Mouse (Mus musculus) hindbrain, embryonic 11.5 days (tissue): ENCODE results near the gene Rab4b. TPM values are rescaled to one million over a fixed set of nuclear protein-coding genes. Genes with fewer than 3 reads are reported as not detected.
A peak's percentile ranks its signal among the peaks of the same experiment; 100 is the strongest.

Source experiments
- ATAC-seq: fragments of 200-750 bp; cut with Nextera tagmentation; 2 replicates; pipeline ENCODE4 v1.8.0; 2017; ENCODE audit warnings: mild to moderate bottlenecking, moderate TSS enrichment, moderate library complexity; ENCODE audit not compliant: low FRiP score
- DNase-seq: peaks from one replicate; pipeline ENCODE4 v3.0.0-alpha.2; 2015; ENCODE audit warnings: low spot score
- H3K27ac ChIP-seq: fragments of 300-500 bp; sonication (generic); 2 replicates; pipeline ENCODE4 v1.5.1; 2014; ENCODE audit warnings: mild to moderate bottlenecking, low read depth, low read length
- H3K27me3 ChIP-seq: fragments of 300-500 bp; sonication (generic); 2 replicates; pipeline ENCODE4 v1.6.1; 2014; ENCODE audit warnings: mild to moderate bottlenecking, low read length, moderate library complexity, mixed read lengths; ENCODE audit not compliant: control insufficient read depth, insufficient read depth
- H3K36me3 ChIP-seq: fragments of 300-500 bp; sonication (generic); 2 replicates; pipeline ENCODE4 v1.6.1; 2014; ENCODE audit warnings: mild to moderate bottlenecking, low read length, moderate library complexity, mixed read lengths; ENCODE audit not compliant: control insufficient read depth, insufficient read depth
- H3K4me1 ChIP-seq: fragments of 300-500 bp; sonication (generic); replicated peaks from 2 replicates; pipeline ENCODE4 v1.6.1; 2014; ENCODE audit warnings: low read length, mixed read lengths; ENCODE audit not compliant: control insufficient read depth, insufficient read depth
- H3K4me2 ChIP-seq: fragments of 300-500 bp; sonication (generic); replicated peaks from 2 replicates; pipeline ENCODE4 v1.6.1; 2014; ENCODE audit warnings: mild to moderate bottlenecking, low read depth, low read length
- H3K4me3 ChIP-seq: fragments of 300-500 bp; sonication (generic); 2 replicates; pipeline ENCODE4 v1.5.1; 2014; ENCODE audit warnings: low read depth, low read length
- H3K9ac ChIP-seq: fragments of 300-500 bp; sonication (generic); 2 replicates; pipeline ENCODE4 v1.6.1; 2014; ENCODE audit warnings: low read depth, low read length
- H3K9me3 ChIP-seq: fragments of 300-500 bp; sonication (generic); 2 replicates; pipeline ENCODE4 v1.6.1; 2016; ENCODE audit warnings: low read length; ENCODE audit not compliant: control insufficient read depth
- whole genome bisulfite sequencing: fragments of 180-500 bp; shearing (Covaris S2); extraction: QIAGEN DNeasy Blood & Tissue Kit; methylation state at CpG from one replicate; pipeline ENCODE4 v1.1.7; 2014; 5-methylcytosine and 5-hydroxymethylcytosine counted together
- polyA plus RNA-seq: library from polyadenylated mRNA; unstranded; fragments of >200 nt; fragmentation: Nextera tagmentation; extraction: Ambion mirVana; gene quantifications from 2 replicates; pipeline ENCODE4 v1.2.1, GENCODE M21; 2014

Rab4b gene
- polyA plus RNA-seq, 1 experiment from 2014 or later: 75.4 TPM

- no peak overlapping the region for H3K4me2 ChIP-seq
- no peaks in the 10 kb centered on the region for H3K9me3 ChIP-seq
- H3K9ac ChIP-seq: no peak overlapping the region
- H3K27me3 ChIP-seq: no peaks in the 10 kb centered on the region
- no peak overlapping the region for H3K27ac ChIP-seq
- H3K36me3 ChIP-seq: peaks cover 7% of the 10 kb centered on the region; the same call in 1 of the 2 replicates
- DNase-seq (peak; percentile 89), ATAC-seq (peak; percentile 90)
- H3K4me3 ChIP-seq: no peak overlapping the region
- WGBS: 18% methylated on average over 8 of the region's 8 CpGs
- peaks cover 16% of the 10 kb centered on the region for H3K4me1 ChIP-seq
These were observed 18.8 kb downstream of the Rab4b start for GRCm38 (mm10) chr7:27159882-27160281.

- no peak overlapping the region for H3K4me3 ChIP-seq
- ATAC-seq (no peak), DNase-seq (no peak)
- no peaks in the 10 kb centered on the region for H3K27me3 ChIP-seq
- H3K4me2 ChIP-seq: no peak overlapping the region
- H3K36me3 ChIP-seq: 0 out of 2 replicates have a peak, but pooled peaks cover 3% of the 10 kb centered on the region
- peaks cover 10% of the 10 kb centered on the region for H3K4me1 ChIP-seq
- H3K27ac ChIP-seq: no peak overlapping the region
- no peaks in the 10 kb centered on the region for H3K9me3 ChIP-seq
- H3K9ac ChIP-seq: no peak overlapping the region
- 95% methylated on average over 6 of the region's 6 CpGs for WGBS
These were observed 19.4 kb downstream of the Rab4b start for GRCm38 (mm10) chr7:27159256-27159655.

DNA sequence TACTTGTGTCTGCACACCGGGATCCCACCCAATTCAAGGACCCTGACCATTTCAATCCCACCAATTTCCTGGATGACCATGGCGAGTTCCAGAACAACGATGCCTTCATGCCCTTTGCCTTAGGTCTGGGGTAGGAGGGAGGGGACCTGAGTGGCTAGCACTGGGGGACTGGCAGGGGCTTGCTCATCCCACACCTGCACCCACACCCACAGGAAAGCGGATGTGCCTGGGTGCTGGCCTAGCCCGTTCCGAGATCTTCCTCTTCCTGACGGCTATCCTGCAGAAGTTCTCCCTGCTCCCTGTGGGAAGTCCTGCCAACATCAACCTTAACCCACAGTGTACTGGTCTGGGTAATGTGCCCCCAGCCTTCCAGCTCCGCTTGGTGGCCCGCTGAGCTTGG is 20.5 kb downstream of the Rab4b start:
- Histone ChIP-seq H3K9me3 (no peaks in the 10 kb centered on the region), H3K4me2 (no peak overlapping the region), H3K4me1 (peaks cover 6% of the 10 kb centered on the region; the same call in 1 of the 2 replicates), H3K36me3 (0 out of 2 replicates have a peak, but pooled peaks cover 3% of the 10 kb centered on the region), H3K27ac (no peak overlapping the region), H3K27me3 (no peaks in the 10 kb centered on the region), H3K9ac (no peak overlapping the region), H3K4me3 (no peak overlapping the region)
- 94% methylated on average over 9 of the region's 9 CpGs for WGBS
- DNase-seq: no peak
- ATAC-seq: no peak

DNA sequence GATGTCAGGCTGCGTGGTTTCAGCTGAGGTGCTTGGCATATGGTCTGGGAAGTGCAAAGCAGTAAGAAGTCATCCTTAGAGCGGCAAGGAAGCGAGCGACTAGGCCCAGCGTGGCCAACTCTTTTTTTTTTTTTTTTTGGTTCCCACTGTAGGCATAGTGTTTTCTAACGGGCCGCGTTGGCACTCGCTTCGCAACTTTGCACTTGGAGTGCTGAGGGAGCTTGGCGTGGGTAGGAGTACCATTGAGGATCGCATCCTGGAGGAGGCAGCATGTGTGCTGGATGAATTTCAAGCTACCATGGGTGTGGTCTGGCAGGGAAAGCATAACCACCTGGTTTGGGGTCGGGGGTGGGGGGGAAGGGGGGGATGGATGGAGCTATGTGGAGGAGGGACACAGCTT is 22.7 kb downstream of the Rab4b start:
- 80% methylated on average over 13 of the region's 13 CpGs for WGBS
- H3K4me2 ChIP-seq: no peak overlapping the region
- H3K27ac ChIP-seq: no peak overlapping the region
- H3K9ac ChIP-seq: no peak overlapping the region
- no peaks in the 10 kb centered on the region; the same call in 1 of the 2 replicates for H3K4me1 ChIP-seq
- no peak overlapping the region for H3K4me3 ChIP-seq
- H3K9me3 ChIP-seq: no peaks in the 10 kb centered on the region
- H3K36me3 ChIP-seq: 0 out of 2 replicates have a peak, but pooled peaks cover 3% of the 10 kb centered on the region
- ATAC-seq: no peak
- no peaks in the 10 kb centered on the region for H3K27me3 ChIP-seq
- DNase-seq: no peak

DNA sequence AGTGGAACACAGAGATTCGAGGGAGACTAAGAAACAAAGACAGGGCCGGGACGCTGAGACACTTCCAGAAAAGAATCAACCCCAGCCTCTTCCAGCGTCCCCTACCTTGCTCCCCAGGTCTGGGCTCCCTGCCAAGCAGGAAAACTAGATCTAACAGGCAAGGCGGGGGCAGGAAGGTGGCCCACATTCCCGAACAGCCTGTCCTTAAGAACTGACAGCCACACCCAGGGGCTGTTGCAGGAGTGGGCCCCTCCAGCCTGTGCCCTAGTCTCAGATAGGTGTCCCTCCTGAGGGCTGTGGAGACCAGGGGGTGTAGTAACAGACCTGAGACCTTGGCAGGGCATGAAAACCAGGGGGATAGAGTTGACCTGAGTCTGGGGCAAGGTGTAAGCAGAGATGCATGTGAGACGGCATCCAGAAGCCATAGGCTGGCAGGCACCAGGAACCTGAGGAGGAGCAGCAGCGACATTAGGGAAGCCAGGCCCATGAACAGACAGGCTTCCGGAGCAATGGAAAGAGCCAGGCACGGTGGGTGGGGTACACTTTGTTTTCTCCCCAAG is 25.4 kb downstream of the Rab4b start, which contains the start of gene Cyp2t4:
Gene Cyp2t4, plus strand, starts transcription at position 510 of the 560 bp plus-strand sequence.
- no peak within 1 kb of the TSS for H3K4me2 ChIP-seq
- no peaks in the 10 kb centered on the region for H3K4me1 ChIP-seq
- H3K9ac ChIP-seq: no peak within 1 kb of the TSS
- no peak within 1 kb of the TSS for H3K4me3 ChIP-seq
- ATAC-seq (no peak), DNase-seq (no peak)
- H3K27me3 ChIP-seq: no peaks in the 10 kb centered on the region
- no peaks in the 10 kb centered on the region for H3K9me3 ChIP-seq
- no peaks in the 10 kb centered on the region for H3K36me3 ChIP-seq
- H3K27ac ChIP-seq: no peak within 1 kb of the TSS
- 78% methylated on average over 10 of the region's 10 CpGs for WGBS

DNA sequence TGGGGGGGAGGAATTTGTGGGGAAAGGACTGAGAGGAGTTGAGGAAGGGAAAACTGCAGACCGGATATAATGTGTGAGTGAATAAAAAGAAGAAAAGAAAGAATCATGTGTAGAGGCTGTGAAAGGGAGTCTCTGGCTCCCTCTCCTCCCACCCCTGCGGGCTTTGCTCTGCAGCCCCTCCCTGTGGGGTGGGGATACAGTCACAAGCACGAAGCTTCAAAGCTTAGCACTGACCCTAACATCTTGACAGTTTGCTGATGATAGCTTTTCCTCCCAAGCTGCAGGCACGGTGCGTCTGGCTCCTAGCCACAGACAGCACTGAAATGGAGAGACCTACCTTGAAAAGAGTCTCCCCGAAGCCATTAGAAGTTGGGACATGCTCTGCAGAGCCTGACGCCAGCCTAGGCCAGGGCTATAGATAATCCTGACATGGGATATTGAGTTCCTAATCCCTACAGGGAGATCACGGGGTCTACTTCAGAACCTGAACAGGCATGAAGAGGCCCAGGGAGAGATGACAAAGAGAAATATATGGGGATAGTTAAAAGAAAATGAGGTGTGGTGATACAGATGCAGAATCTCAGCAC is 42.2 kb downstream of the Rab4b start:
- no peak for ATAC-seq
- H3K9me3 ChIP-seq: no peaks in the 10 kb centered on the region
- 73% methylated on average over 8 of the region's 8 CpGs for WGBS

DNA sequence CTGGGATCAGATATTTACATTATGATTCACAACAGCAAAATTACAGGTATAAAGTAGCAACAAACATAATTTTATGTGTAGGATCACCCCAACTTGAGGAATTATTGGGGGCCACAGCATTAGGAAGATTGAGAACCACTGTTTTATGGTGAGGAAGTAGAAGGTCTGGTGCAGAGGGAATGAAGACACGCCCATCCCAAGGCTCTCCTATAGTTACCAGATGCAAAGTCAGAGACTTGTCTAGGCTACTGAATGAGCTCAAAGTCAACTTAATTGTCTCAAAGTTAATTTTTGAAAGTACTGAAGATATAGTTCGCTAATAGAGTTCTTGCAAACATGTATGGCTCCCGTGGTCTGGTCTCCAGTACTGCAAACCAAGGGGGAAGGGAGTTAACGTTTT is 44.9 kb downstream of the Rab4b start:
- ATAC-seq (no peak), DNase-seq (no peak)
- Histone ChIP-seq H3K9ac (no peak overlapping the region), H3K4me2 (no peak overlapping the region), H3K36me3 (no peaks in the 10 kb centered on the region), H3K27me3 (no peaks in the 10 kb centered on the region), H3K4me1 (no peaks in the 10 kb centered on the region), H3K9me3 (no peaks in the 10 kb centered on the region), H3K27ac (no peak overlapping the region), H3K4me3 (no peak overlapping the region)
- 86% methylated on average over 4 of the region's 4 CpGs for WGBS

More for the DNA sequence above, 42.2 kb downstream of the Rab4b start:
- Histone ChIP-seq H3K27ac (no peak overlapping the region), H3K4me1 (no peaks in the 10 kb centered on the region), H3K27me3 (no peaks in the 10 kb centered on the region), H3K9ac (no peak overlapping the region), H3K4me2 (no peak overlapping the region), H3K36me3 (no peaks in the 10 kb centered on the region), H3K4me3 (no peak overlapping the region)
- DNase-seq: no peak

GRCm38 (mm10) chr7:27133156-27133555 is 45.5 kb downstream of the Rab4b start:
- no peak for ATAC-seq

GRCm38 (mm10) chr7:27132588-27132987 is 46.1 kb downstream of the Rab4b start:
- no peak overlapping the region for H3K27ac ChIP-seq
- no peaks in the 10 kb centered on the region for H3K4me1 ChIP-seq
- DNase-seq (peak; percentile 68), ATAC-seq (no peak)
- H3K27me3 ChIP-seq: no peaks in the 10 kb centered on the region
- no peak overlapping the region for H3K4me3 ChIP-seq
- no peak overlapping the region for H3K4me2 ChIP-seq
- WGBS: 17% methylated on average over 10 of the region's 10 CpGs
- no peaks in the 10 kb centered on the region for H3K36me3 ChIP-seq
- H3K9ac ChIP-seq: no peak overlapping the region
- no peaks in the 10 kb centered on the region for H3K9me3 ChIP-seq

More at GRCm38 (mm10) chr7:27133156-27133555, 45.5 kb downstream of the Rab4b start:
- Histone ChIP-seq H3K4me1 (no peaks in the 10 kb centered on the region), H3K9ac (no peak overlapping the region), H3K9me3 (no peaks in the 10 kb centered on the region), H3K27me3 (no peaks in the 10 kb centered on the region), H3K36me3 (no peaks in the 10 kb centered on the region), H3K4me2 (no peak overlapping the region), H3K27ac (no peak overlapping the region), H3K4me3 (no peak overlapping the region)
- DNase-seq: no peak
- WGBS: 76% methylated on average over 12 of the region's 12 CpGs
